Mouse (Mus musculus) heart, embryonic 10.5 days (tissue): ENCODE measurements around the gene Slc5a4a. TPM values are rescaled to one million over a fixed set of nuclear protein-coding genes. Genes with fewer than 3 reads are reported as not detected.
A peak's percentile ranks its signal among the peaks of the same experiment; 100 is the strongest.

Experiments
- DNase-seq: peaks from one replicate; pipeline ENCODE4 v3.0.0-alpha.2; 2017; ENCODE audit warnings: low spot score
- H3K27ac ChIP-seq: fragments of 300-500 bp; sonication (generic); 2 replicates; pipeline ENCODE4 v1.5.1; 2016; ENCODE audit warnings: mild to moderate bottlenecking
- H3K27me3 ChIP-seq: fragments of 300-500 bp; sonication (generic); 2 replicates; pipeline ENCODE4 v1.6.1; 2016; ENCODE audit warnings: mild to moderate bottlenecking; ENCODE audit not compliant: poor library complexity, insufficient read depth, severe bottlenecking
- H3K36me3 ChIP-seq: fragments of 300-500 bp; sonication (generic); 2 replicates; pipeline ENCODE4 v1.6.1; 2016; ENCODE audit warnings: mild to moderate bottlenecking, moderate library complexity
- H3K4me1 ChIP-seq: fragments of 300-500 bp; sonication (generic); 2 replicates; pipeline ENCODE4 v1.6.1; 2016; ENCODE audit warnings: mild to moderate bottlenecking
- H3K4me3 ChIP-seq: fragments of 300-500 bp; sonication (generic); 2 replicates; pipeline ENCODE4 v1.5.1; 2016; ENCODE audit warnings: mild to moderate bottlenecking, moderate library complexity
- H3K9me3 ChIP-seq: fragments of 300-500 bp; sonication (generic); 2 replicates; pipeline ENCODE4 v1.6.1; 2016; ENCODE audit warnings: mild to moderate bottlenecking, moderate library complexity
- WGBS: fragments of 180-500 bp; shearing (Covaris S2); methylation state at CpG from one replicate; pipeline ENCODE4 v1.1.7; 2016; 5-methylcytosine and 5-hydroxymethylcytosine counted together
- polyA plus RNA-seq: library from polyadenylated mRNA; unstranded; fragments of >200 nt; fragmentation: Nextera tagmentation; extraction: Ambion mirVana; gene quantifications from 2 replicates; pipeline ENCODE4 v1.2.1, GENCODE M21; 2016

The Slc5a4a gene
- polyA plus RNA-seq, 1 experiment from 2014 or later = not detected

DNA sequence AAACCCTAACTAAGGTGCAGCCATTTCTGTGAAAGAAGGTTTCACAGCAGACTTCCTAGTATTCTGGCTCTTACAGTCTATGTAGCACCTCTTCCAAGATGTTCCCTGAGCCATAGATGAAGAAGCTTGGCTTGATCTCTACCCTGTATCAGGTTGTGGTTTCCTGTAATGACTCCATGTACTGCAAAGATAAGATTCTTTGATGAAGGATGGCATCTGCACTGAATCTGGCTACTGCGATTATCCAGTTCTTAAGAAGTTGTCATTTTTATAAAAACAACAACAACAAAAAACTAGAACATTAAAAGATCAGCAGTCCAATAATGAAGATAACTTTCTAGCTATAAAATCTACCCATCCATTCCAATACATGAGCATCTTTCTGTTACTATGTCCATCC is 40.8 kb downstream of the Slc5a4a start:
- Histone ChIP-seq H3K27me3 (peaks cover 53% of the 10 kb centered on the region), H3K4me1 (no peaks in the 10 kb centered on the region), H3K36me3 (no peaks in the 10 kb centered on the region), H3K9me3 (no peaks in the 10 kb centered on the region), H3K27ac (no peak overlapping the region), H3K4me3 (no peak overlapping the region)
- DNase-seq = no peak
- 84% methylated on average over 1 of the region's 1 CpGs for WGBS

DNA sequence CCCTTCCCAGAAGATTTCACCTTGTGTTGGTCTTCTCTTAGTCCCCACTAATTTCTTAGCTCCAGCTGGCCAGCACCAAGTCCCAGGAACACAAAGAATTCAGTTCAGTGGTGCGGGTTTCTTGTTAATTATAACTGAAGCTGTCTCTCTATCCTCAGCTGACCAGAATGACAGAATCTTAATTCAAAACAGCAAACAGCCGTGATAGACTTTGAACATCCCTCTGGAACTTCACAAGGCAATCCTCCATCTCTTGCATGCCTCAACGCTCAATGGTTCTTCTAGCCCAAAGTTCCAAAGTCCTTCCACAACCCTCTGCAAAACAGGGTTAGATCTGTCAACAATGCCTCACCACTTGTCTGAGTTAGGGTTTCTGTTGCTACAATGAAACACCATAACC is 54.2 kb downstream of the Slc5a4a start:
- Histone ChIP-seq H3K27me3 (peaks cover 17% of the 10 kb centered on the region; the same call in 1 of the 2 replicates), H3K36me3 (peaks cover 1% of the 10 kb centered on the region), H3K4me3 (no peak overlapping the region), H3K4me1 (peaks cover 6% of the 10 kb centered on the region; the same call in 1 of the 2 replicates), H3K9me3 (no peaks in the 10 kb centered on the region), H3K27ac (no peak overlapping the region)
- WGBS = 76% methylated on average over 3 of the region's 3 CpGs
- no peak for DNase-seq

DNA sequence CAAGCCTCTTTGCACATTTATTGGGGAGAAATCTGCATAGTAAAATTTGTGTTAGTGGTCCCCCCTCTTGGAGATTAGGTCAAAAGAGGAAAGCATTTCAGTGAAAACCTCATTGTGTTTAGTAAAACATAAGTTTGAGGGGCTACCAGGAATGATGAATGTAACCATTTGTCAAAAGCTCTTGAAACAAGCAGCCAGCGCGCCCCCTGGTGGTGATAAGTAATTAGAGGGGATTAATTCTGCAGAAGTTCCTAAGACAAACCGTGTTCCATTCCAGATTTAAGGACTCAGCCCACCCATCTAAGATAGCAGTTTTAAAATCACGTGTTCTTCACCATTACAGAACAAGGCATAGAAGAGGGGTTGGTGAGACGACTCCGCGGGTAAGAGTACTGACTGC is 54.7 kb downstream of the Slc5a4a start:
- WGBS = 10% methylated on average over 7 of the region's 7 CpGs
- peak; percentile 88 for DNase-seq
- no peak overlapping the region for H3K27ac ChIP-seq
- H3K9me3 ChIP-seq = no peaks in the 10 kb centered on the region
- H3K4me3 ChIP-seq = no peak overlapping the region
- peaks cover 6% of the 10 kb centered on the region; the same call in 1 of the 2 replicates for H3K4me1 ChIP-seq
- H3K27me3 ChIP-seq = peaks cover 17% of the 10 kb centered on the region; the same call in 1 of the 2 replicates
- H3K36me3 ChIP-seq = peaks cover 7% of the 10 kb centered on the region

DNA sequence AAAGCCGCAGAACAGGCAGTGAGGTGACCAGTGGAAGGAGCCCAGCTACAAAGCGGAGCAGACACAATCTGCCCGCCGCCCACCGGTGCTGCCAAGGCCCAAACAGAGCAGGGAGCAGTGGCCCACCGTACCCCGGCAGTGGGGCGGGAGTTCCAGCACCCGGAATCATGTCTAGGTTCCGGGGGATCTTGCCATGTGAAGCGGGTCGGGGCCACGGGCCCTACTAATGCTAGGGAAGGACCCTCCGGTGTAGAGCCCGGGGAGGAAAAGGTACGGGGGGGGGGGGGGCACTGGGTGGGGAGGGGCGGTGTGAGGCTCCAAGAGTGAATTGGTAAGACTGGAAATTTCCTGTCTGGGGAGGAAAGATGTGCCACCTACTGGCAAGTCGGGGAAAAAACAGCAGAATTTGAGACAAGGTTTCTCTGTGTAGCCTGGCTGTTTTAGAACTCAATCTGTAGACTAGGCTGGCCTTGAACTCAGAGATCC is 56.6 kb downstream of the Slc5a4a start:
- Histone ChIP-seq H3K27me3 (peaks cover 11% of the 10 kb centered on the region; the same call in 1 of the 2 replicates), H3K27ac (peak overlapping the region; percentile 59), H3K36me3 (peaks cover 25% of the 10 kb centered on the region), H3K9me3 (no peaks in the 10 kb centered on the region), H3K4me3 (peak overlapping the region; percentile 58), H3K4me1 (peaks cover 6% of the 10 kb centered on the region; the same call in 1 of the 2 replicates)
- peak; percentile 74 for DNase-seq
- 10% methylated on average over 18 of the region's 18 CpGs for WGBS

DNA sequence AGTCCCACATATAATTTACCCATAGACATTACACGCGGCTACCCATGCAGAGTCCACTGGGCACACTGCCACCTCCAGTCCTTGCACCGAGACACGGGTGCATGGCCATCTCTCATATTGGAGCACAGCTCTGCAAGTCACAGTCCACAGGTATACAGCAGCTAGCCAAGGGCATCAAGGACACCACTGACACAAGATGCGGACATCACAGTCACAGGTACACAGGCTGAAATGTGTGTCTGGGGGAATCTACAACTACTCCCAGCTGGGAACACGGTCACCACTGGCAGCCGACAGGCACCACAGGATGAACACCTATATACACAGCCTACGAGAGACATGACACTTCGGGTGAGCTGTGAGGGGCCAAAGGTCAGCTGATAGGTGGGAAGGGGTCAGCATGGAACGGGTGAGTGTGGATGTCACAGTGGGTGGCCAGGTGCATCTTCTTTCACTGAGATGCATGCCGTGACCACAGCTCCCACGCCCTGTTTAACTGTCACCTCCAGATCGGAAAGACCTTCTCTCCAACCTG is 60.1 kb downstream of the Slc5a4a start:
- H3K9me3 ChIP-seq = no peaks in the 10 kb centered on the region
- H3K4me1 ChIP-seq = peaks cover 6% of the 10 kb centered on the region; the same call in 1 of the 2 replicates
- H3K36me3 ChIP-seq = peaks cover 56% of the 10 kb centered on the region
- H3K27me3 ChIP-seq = peaks cover 4% of the 10 kb centered on the region; the same call in 1 of the 2 replicates
- H3K4me3 ChIP-seq = no peak overlapping the region
- WGBS = 88% methylated on average over 13 of the region's 13 CpGs
- peak; percentile 63 for DNase-seq
- H3K27ac ChIP-seq = no peak overlapping the region

DNA sequence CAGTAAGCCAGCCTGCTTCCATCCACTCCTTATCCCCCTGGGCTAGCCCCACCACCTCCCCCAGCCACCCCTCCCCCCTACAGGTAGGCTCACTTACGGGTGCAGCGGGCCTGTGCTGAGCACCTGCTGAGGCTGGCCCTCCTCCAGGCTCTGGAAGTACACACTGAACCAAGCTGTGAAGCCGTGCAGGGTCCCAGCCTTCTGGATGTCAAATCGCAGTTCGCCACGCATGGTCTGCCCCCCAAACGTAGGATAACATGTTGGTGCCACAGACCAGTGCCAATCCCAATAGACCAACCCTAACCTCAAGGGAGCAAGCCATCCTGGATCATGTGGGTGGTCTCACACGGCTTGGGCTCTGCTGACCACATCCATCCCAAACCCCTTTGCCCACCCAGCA is 62.0 kb downstream of the Slc5a4a start:
- Histone ChIP-seq H3K27ac (no peak overlapping the region), H3K4me3 (no peak overlapping the region), H3K9me3 (peaks cover 2% of the 10 kb centered on the region), H3K27me3 (no peaks in the 10 kb centered on the region), H3K4me1 (no peaks in the 10 kb centered on the region), H3K36me3 (peaks cover 74% of the 10 kb centered on the region)
- DNase-seq = peak; percentile 66
- 89% methylated on average over 8 of the region's 8 CpGs for WGBS

DNA sequence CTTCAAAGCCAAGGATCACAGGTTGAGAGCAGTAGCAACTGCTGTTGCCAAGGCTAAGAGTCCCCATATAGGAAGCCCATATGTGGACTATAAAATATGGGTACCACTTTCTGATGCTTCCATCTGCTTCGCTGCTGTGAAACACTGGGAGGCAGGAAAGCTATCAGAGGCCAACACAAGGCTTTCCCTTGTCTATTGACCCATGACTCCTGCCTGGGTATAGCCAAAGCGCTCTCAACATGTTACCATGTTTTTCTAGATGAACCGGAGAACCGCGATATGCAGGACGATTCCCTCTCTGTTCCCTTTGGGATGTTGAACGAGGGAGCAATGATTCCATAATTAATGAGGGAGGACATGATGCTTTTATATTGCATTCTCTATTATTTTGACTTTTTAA is 63.6 kb downstream of the Slc5a4a start:
- 93% methylated on average over 7 of the region's 7 CpGs for WGBS
- no peak overlapping the region for H3K27ac ChIP-seq
- DNase-seq = peak; percentile 65
- H3K27me3 ChIP-seq = no peaks in the 10 kb centered on the region
- H3K36me3 ChIP-seq = peaks cover 90% of the 10 kb centered on the region
- H3K4me1 ChIP-seq = no peaks in the 10 kb centered on the region
- H3K4me3 ChIP-seq = no peak overlapping the region
- peaks cover 14% of the 10 kb centered on the region for H3K9me3 ChIP-seq

DNA sequence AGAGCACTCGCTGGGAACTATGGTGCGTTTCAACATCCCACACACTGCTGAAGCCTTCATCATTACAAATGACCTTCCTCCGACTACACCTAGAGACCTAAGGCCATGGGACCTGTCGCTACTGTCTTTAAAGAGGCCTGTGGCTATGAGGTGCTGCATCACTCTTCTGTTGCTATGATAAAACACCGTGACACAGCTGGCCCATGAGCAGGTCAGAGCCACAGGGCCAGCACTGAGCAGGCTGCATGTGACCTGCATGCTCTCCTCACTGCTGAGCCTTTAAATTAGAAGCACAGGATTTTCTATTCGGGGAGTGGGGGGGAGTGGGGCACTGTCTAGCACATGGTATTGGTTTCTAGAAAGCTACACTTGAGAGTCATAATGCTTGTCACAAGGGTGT is 64.9 kb downstream of the Slc5a4a start:
- DNase-seq = peak; percentile 57
- whole genome bisulfite sequencing = 90% methylated on average over 6 of the region's 6 CpGs
- peaks cover 94% of the 10 kb centered on the region for H3K36me3 ChIP-seq

DNA sequence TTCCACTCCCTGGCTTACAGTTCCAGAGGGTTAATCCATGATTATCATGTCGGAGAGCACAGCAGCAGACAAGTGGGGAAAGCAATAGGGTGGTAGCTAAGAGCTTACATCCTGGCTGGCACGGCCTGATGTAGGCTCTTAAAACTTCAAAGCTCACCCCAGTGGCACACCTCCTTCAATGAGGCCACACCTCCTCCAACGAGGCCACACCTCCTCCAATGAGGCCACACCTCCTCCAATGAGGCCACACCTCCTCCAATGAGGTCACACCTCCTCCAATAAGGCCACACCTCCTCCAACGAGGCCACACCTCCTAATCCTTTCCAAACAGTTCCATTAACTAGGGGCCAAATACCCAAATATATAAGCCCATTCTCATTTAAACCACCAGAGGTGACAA is 66.9 kb downstream of the Slc5a4a start:
- peaks cover 91% of the 10 kb centered on the region for H3K36me3 ChIP-seq
- WGBS = 88% methylated on average over 4 of the region's 4 CpGs

More for the DNA sequence above, 64.9 kb downstream of the Slc5a4a start:
- H3K27me3 ChIP-seq = no peaks in the 10 kb centered on the region
- no peak overlapping the region for H3K4me3 ChIP-seq
- H3K4me1 ChIP-seq = no peaks in the 10 kb centered on the region
- no peak overlapping the region for H3K27ac ChIP-seq
- peaks cover 14% of the 10 kb centered on the region for H3K9me3 ChIP-seq

DNA sequence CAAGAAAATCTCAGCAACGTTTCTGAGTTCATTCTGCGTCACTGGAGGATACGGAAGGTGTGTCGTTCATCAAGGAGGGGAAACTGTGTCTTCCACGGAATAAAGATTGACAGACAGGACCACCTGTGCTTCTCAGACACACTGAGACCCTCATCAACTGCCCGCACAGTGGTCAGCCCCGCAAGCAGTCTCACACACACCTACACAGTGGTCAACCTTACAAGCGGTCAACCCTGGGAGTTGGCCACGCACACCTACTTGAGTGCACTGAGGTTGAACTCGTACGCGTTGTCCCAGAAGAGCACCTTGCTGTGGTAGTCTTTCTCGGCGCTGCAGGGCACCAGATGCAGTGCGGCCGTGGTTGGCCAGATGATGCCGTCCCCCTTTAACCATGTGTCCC is 69.8 kb downstream of the Slc5a4a start:
- H3K36me3 ChIP-seq = peaks cover 95% of the 10 kb centered on the region
- H3K4me1 ChIP-seq = no peaks in the 10 kb centered on the region
- 95% methylated on average over 17 of the region's 17 CpGs for WGBS
- DNase-seq = peak; percentile 69
- no peak overlapping the region for H3K4me3 ChIP-seq
- H3K27me3 ChIP-seq = no peaks in the 10 kb centered on the region
- peaks cover 14% of the 10 kb centered on the region for H3K9me3 ChIP-seq
- no peak overlapping the region for H3K27ac ChIP-seq

More for the DNA sequence above, 66.9 kb downstream of the Slc5a4a start:
- peak; percentile 58 for DNase-seq
- H3K27me3 ChIP-seq = no peaks in the 10 kb centered on the region
- no peak overlapping the region for H3K27ac ChIP-seq
- no peaks in the 10 kb centered on the region for H3K4me1 ChIP-seq
- H3K4me3 ChIP-seq = no peak overlapping the region
- peaks cover 14% of the 10 kb centered on the region for H3K9me3 ChIP-seq

DNA sequence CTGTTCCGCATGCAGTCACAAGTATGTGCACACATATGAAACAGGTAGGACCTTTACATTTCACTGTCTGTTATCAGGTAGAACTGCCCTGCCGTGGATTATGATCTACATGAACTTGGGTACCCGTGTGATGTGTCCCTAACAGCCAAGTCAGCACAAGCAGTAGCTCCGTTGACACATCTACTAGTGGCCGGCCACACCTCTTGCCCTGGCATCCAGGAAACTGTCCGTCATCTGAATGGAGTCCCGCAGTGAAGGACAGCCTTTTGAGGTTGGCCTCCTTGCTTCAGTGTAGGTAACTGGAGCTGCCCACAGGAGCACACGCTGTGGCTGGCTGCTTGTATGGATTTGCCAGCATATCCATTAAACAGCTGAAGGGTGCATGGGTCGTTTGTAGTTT is 71.0 kb downstream of the Slc5a4a start:
- H3K4me3 ChIP-seq = no peak overlapping the region
- peaks cover 96% of the 10 kb centered on the region for H3K36me3 ChIP-seq
- no peaks in the 10 kb centered on the region for H3K27me3 ChIP-seq
- no peaks in the 10 kb centered on the region for H3K4me1 ChIP-seq
- peaks cover 14% of the 10 kb centered on the region for H3K9me3 ChIP-seq
- H3K27ac ChIP-seq = no peak overlapping the region
- 82% methylated on average over 9 of the region's 9 CpGs for WGBS
- no peak for DNase-seq

DNA sequence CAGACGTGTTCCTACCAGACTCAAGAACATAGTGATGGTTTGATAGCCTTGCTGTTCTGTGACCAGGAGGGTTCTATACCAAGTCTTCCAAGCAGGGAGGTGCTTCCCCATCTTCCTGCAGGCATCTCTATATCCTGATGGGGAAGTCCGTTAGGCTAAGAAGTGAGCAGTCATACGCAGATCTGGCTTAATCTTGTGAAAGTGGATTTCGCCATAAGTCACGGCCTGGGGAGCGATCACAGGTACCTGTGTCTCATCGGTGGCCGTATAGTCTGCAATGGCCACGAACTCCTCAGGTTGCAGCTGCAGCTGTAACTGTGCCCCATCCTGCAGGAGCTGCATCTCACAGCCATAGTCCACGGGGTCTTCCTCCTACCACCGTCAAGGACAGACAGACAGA is 78.7 kb downstream of the Slc5a4a start:
- Histone ChIP-seq H3K4me3 (no peak overlapping the region), H3K36me3 (peaks cover 50% of the 10 kb centered on the region), H3K27me3 (no peaks in the 10 kb centered on the region), H3K9me3 (no peaks in the 10 kb centered on the region), H3K27ac (no peak overlapping the region), H3K4me1 (no peaks in the 10 kb centered on the region)
- no peak for DNase-seq
- WGBS = 90% methylated on average over 11 of the region's 11 CpGs

DNA sequence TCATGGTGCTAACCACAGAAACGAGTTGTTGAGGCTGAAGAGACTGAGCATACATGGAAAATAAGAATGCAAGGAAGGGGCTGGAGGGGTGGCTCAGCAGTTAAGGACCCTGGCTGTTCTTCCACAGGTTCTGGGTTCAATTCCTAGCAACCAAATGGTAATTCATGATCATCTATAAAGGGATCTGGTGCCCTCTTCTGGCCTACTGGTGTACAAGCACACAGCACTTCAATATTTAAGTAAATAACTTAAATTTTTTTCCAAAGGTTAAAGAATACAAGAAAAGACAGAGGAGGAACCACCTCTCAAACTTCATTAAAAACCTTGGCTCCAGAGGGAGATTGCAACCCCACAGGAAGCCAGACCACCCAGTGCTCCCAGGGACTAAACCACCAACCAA is 82.4 kb downstream of the Slc5a4a start:
- Histone ChIP-seq H3K4me3 (no peak overlapping the region), H3K9me3 (no peaks in the 10 kb centered on the region)
- WGBS = 65% methylated on average over 1 of the region's 1 CpGs

More for the DNA sequence above, 82.4 kb downstream of the Slc5a4a start:
- Histone ChIP-seq H3K27ac (no peak overlapping the region), H3K4me1 (no peaks in the 10 kb centered on the region), H3K27me3 (no peaks in the 10 kb centered on the region), H3K36me3 (peaks cover 15% of the 10 kb centered on the region)
- DNase-seq = no peak
